Mouse (Mus musculus): ENCODE results near the gene C5ar1. TPM values are rescaled to one million over a fixed set of nuclear protein-coding genes. Genes with fewer than 3 reads are reported as not detected.

C5ar1 gene
- polyA plus RNA-seq, 1 experiment from 2014 or later, result 1.6 TPM

- H3K9me3 ChIP-seq (ENCODE audit: control insufficient read depth, low read length), result no peaks in the 10 kb centered on the region
- peak within 1 kb of the TSS; percentile 64 for H3K4me3 ChIP-seq (replicated peaks; ENCODE audit: low read depth, low read length)
- peak within 1 kb of the TSS; percentile 72 for H3K9ac ChIP-seq (replicated peaks; ENCODE audit: low read length)
- H3K4me2 ChIP-seq (ENCODE audit: low read length), result peak within 1 kb of the TSS; percentile 68
- WGBS, result 1% methylated on average over 34 of the region's 34 CpGs
- ATAC-seq (ENCODE audit: low FRiP score, low TSS enrichment) (peak; percentile 93), DNase-seq (peak; percentile 99)
- H3K36me3 ChIP-seq (ENCODE audit: control insufficient read depth, insufficient read depth, low read length), result peaks cover 19% of the 10 kb centered on the region
- H3K27me3 ChIP-seq (ENCODE audit: control insufficient read depth, insufficient read depth, low read length), result no peaks in the 10 kb centered on the region
- H3K4me1 ChIP-seq (ENCODE audit: control insufficient read depth, insufficient read depth, low read length), result peaks cover 10% of the 10 kb centered on the region; the same call in 1 of the 2 replicates
- H3K27ac ChIP-seq (replicated peaks; ENCODE audit: low read depth, low read length), result peak within 1 kb of the TSS; percentile 66
These were observed 37.6 kb downstream of the C5ar1 start, which contains the start of gene Dhx34 for GRCm38 (mm10) chr7:16221582-16222272. Gene Dhx34, minus strand, starts transcription at chr7:16222037.

GRCm38 (mm10) chr7:16213986-16214385, 45.4 kb downstream of the C5ar1 start:
- Histone ChIP-seq H3K27me3 (ENCODE audit: control insufficient read depth, insufficient read depth, low read length) (no peaks in the 10 kb centered on the region), H3K36me3 (ENCODE audit: control insufficient read depth, insufficient read depth, low read length) (peaks cover 92% of the 10 kb centered on the region), H3K27ac (replicated peaks; ENCODE audit: low read depth, low read length) (no peak overlapping the region), H3K9me3 (ENCODE audit: control insufficient read depth, low read length) (no peaks in the 10 kb centered on the region), H3K4me3 (replicated peaks; ENCODE audit: low read depth, low read length) (no peak overlapping the region), H3K9ac (replicated peaks; ENCODE audit: low read length) (no peak overlapping the region), H3K4me1 (ENCODE audit: control insufficient read depth, insufficient read depth, low read length) (no peaks in the 10 kb centered on the region), H3K4me2 (ENCODE audit: low read length) (no peak overlapping the region)
- WGBS, result 95% methylated on average over 9 of the region's 9 CpGs
- ATAC-seq (ENCODE audit: low FRiP score, low TSS enrichment), result no peak
- DNase-seq, result no peak

- H3K4me3 ChIP-seq (replicated peaks; ENCODE audit: low read depth, low read length), result no peak overlapping the region
These were observed 46.1 kb downstream of the C5ar1 start for GRCm38 (mm10) chr7:16213196-16213595.

DNA sequence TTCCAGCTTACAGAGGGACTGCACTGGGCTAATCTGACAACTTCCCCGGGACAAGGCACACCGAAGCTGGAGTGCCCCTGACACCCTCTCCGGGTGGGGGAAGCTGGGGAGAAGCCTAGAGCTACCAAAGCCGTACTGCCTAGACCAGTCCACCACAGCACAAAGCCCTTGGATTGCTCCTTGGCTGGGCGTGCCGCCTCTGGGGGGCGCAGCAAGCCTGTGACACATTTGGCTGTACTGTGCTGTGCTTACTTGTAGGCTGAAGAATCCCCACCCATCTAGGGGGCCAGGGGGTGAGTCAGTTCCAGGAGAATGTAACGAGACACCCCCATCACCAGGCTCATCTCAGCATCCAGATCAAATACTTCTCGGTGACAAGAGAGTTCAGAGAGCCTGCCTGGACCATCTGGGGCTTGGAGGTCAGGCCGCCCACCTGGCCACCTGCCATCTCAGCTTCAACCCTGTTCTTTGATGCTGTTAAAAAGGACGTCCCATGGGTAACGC, 48.4 kb downstream of the C5ar1 start:
- WGBS, result 81% methylated on average over 12 of the region's 12 CpGs
- no peak overlapping the region for H3K27ac ChIP-seq (replicated peaks; ENCODE audit: low read depth, low read length)
- no peaks in the 10 kb centered on the region for H3K4me1 ChIP-seq (ENCODE audit: control insufficient read depth, insufficient read depth, low read length)
- no peaks in the 10 kb centered on the region for H3K9me3 ChIP-seq (ENCODE audit: control insufficient read depth, low read length)
- H3K27me3 ChIP-seq (ENCODE audit: control insufficient read depth, insufficient read depth, low read length), result no peaks in the 10 kb centered on the region
- no peak overlapping the region for H3K4me3 ChIP-seq (replicated peaks; ENCODE audit: low read depth, low read length)
- ATAC-seq (ENCODE audit: low FRiP score, low TSS enrichment) (no peak), DNase-seq (no peak)
- no peak overlapping the region for H3K9ac ChIP-seq (replicated peaks; ENCODE audit: low read length)
- no peak overlapping the region for H3K4me2 ChIP-seq (ENCODE audit: low read length)
- peaks cover 89% of the 10 kb centered on the region for H3K36me3 ChIP-seq (ENCODE audit: control insufficient read depth, insufficient read depth, low read length)

More at GRCm38 (mm10) chr7:16213196-16213595, 46.1 kb downstream of the C5ar1 start:
- H3K36me3 ChIP-seq (ENCODE audit: control insufficient read depth, insufficient read depth, low read length), result peaks cover 93% of the 10 kb centered on the region
- 91% methylated on average over 6 of the region's 6 CpGs for WGBS
- DNase-seq (no peak), ATAC-seq (ENCODE audit: low FRiP score, low TSS enrichment) (no peak)
- no peak overlapping the region for H3K4me2 ChIP-seq (ENCODE audit: low read length)
- H3K9me3 ChIP-seq (ENCODE audit: control insufficient read depth, low read length), result no peaks in the 10 kb centered on the region
- H3K9ac ChIP-seq (replicated peaks; ENCODE audit: low read length), result no peak overlapping the region
- H3K27ac ChIP-seq (replicated peaks; ENCODE audit: low read depth, low read length), result no peak overlapping the region
- no peaks in the 10 kb centered on the region for H3K4me1 ChIP-seq (ENCODE audit: control insufficient read depth, insufficient read depth, low read length)
- H3K27me3 ChIP-seq (ENCODE audit: control insufficient read depth, insufficient read depth, low read length), result no peaks in the 10 kb centered on the region

DNA sequence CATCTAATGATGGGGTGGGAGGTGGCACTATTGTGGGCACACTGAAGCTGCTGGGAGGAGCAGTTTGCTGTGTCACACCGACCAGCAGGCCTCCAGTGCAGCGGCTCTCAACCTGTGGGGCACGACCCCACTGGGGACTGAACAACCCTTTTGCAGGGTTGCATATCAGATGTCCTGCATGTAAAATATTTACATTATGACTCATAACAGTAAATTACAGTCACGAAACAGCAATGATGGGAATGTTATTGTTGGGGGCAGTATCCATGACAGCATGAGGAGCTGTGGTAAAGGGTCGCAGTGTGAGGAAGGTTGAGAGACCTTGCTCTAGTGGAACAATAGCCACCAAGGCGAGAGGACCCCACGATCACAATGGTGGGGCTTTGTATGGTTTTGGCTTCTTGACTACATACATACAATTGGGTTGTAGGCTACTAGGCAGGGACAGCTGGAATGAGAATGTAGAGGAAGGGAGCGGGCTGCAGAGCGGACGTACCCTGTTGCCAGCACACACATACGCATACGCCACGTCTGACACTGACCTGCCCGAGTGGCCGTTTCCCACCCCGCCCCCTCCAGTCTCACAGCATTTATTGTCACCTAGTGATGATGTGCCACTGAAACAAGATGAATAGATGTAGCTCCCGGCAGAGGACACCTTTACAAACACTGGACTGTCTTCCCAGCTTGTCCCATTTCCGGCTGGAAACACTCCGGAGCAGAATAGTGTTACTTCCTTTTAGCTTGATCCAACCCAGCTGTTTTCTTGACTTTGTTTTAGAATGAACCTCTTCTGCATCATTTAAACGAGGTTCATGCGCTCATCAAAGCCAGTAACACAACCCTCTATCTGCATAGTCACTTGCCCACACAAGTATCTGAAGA, 50.3 kb downstream of the C5ar1 start:
- no peak overlapping the region for H3K4me2 ChIP-seq (ENCODE audit: low read length)
- H3K36me3 ChIP-seq (ENCODE audit: control insufficient read depth, insufficient read depth, low read length), result peaks cover 88% of the 10 kb centered on the region
- H3K27ac ChIP-seq (replicated peaks; ENCODE audit: low read depth, low read length), result no peak overlapping the region
- H3K4me3 ChIP-seq (replicated peaks; ENCODE audit: low read depth, low read length), result no peak overlapping the region
- no peaks in the 10 kb centered on the region for H3K27me3 ChIP-seq (ENCODE audit: control insufficient read depth, insufficient read depth, low read length)
- no peaks in the 10 kb centered on the region for H3K9me3 ChIP-seq (ENCODE audit: control insufficient read depth, low read length)
- H3K4me1 ChIP-seq (ENCODE audit: control insufficient read depth, insufficient read depth, low read length), result no peaks in the 10 kb centered on the region
- H3K9ac ChIP-seq (replicated peaks; ENCODE audit: low read length), result no peak overlapping the region
- no peak for ATAC-seq (ENCODE audit: low FRiP score, low TSS enrichment)
- DNase-seq, result no peak
- 93% methylated on average over 21 of the region's 21 CpGs for WGBS

GRCm38 (mm10) chr7:16207496-16207895, 51.8 kb downstream of the C5ar1 start:
- Histone ChIP-seq H3K9ac (replicated peaks; ENCODE audit: low read length) (no peak overlapping the region), H3K27me3 (ENCODE audit: control insufficient read depth, insufficient read depth, low read length) (no peaks in the 10 kb centered on the region), H3K36me3 (ENCODE audit: control insufficient read depth, insufficient read depth, low read length) (peaks cover 88% of the 10 kb centered on the region), H3K27ac (replicated peaks; ENCODE audit: low read depth, low read length) (no peak overlapping the region), H3K4me3 (replicated peaks; ENCODE audit: low read depth, low read length) (no peak overlapping the region), H3K4me1 (ENCODE audit: control insufficient read depth, insufficient read depth, low read length) (no peaks in the 10 kb centered on the region), H3K9me3 (ENCODE audit: control insufficient read depth, low read length) (no peaks in the 10 kb centered on the region), H3K4me2 (ENCODE audit: low read length) (no peak overlapping the region)
- no peak for ATAC-seq (ENCODE audit: low FRiP score, low TSS enrichment)
- DNase-seq, result no peak
- 90% methylated on average over 10 of the region's 10 CpGs for WGBS

DNA sequence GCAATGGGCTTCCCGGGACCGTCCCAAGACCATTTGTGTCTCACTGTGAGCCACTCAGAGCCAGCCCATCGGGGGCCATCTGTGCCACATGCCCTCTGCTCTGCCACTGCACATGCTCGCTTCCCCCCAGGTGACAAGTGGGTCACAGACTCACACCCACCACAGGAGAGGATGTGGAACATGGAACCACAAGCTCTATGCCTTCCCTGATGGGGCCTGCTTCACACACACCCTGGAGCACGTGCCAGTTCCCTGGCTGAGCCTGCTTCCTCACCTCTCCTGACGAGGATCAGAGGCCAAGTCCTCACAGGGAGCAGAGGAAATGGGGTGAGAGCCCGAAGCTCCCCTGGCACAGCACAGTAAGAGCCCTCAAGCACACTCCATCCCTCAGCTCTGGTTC, 52.3 kb downstream of the C5ar1 start:
- Histone ChIP-seq H3K4me1 (ENCODE audit: control insufficient read depth, insufficient read depth, low read length) (no peaks in the 10 kb centered on the region), H3K36me3 (ENCODE audit: control insufficient read depth, insufficient read depth, low read length) (peaks cover 91% of the 10 kb centered on the region), H3K9me3 (ENCODE audit: control insufficient read depth, low read length) (no peaks in the 10 kb centered on the region), H3K4me3 (replicated peaks; ENCODE audit: low read depth, low read length) (no peak overlapping the region), H3K4me2 (ENCODE audit: low read length) (no peak overlapping the region), H3K9ac (replicated peaks; ENCODE audit: low read length) (no peak overlapping the region), H3K27me3 (ENCODE audit: control insufficient read depth, insufficient read depth, low read length) (no peaks in the 10 kb centered on the region), H3K27ac (replicated peaks; ENCODE audit: low read depth, low read length) (no peak overlapping the region)
- no peak for DNase-seq
- WGBS, result 83% methylated on average over 7 of the region's 7 CpGs
- ATAC-seq (ENCODE audit: low FRiP score, low TSS enrichment), result no peak

GRCm38 (mm10) chr7:16204791-16205190, 54.5 kb downstream of the C5ar1 start:
- Histone ChIP-seq H3K4me1 (ENCODE audit: control insufficient read depth, insufficient read depth, low read length) (no peaks in the 10 kb centered on the region), H3K27me3 (ENCODE audit: control insufficient read depth, insufficient read depth, low read length) (no peaks in the 10 kb centered on the region), H3K9ac (replicated peaks; ENCODE audit: low read length) (no peak overlapping the region), H3K27ac (replicated peaks; ENCODE audit: low read depth, low read length) (no peak overlapping the region), H3K4me3 (replicated peaks; ENCODE audit: low read depth, low read length) (no peak overlapping the region), H3K36me3 (ENCODE audit: control insufficient read depth, insufficient read depth, low read length) (peaks cover 89% of the 10 kb centered on the region), H3K4me2 (ENCODE audit: low read length) (no peak overlapping the region), H3K9me3 (ENCODE audit: control insufficient read depth, low read length) (no peaks in the 10 kb centered on the region)
- DNase-seq (no peak), ATAC-seq (ENCODE audit: low FRiP score, low TSS enrichment) (no peak)
- 80% methylated on average over 9 of the region's 9 CpGs for WGBS

All from midbrain, embryonic 14.5 days (tissue).